ENCODE assay signal across 12 mouse cellular contexts in genomic region chr3:118072363-118072762, GRCm38 (mm10).
"Had no signal": no experiment of that assay in that cellular context is flagged by ENCODE, and none has a peak within 500 bp of the region (broad histone marks: within the 10 kb centered on the region; RNA-seq: fewer than 3 reads in every experiment).

No protein-coding gene starts in this region.

- DNase-seq: liver, postnatal 0 days; lung, adult 2 months; lung, postnatal 14 days; lung, postnatal 36 days; midbrain, embryonic 14.5 days; retina, postnatal 1 day; right cerebral cortex, postnatal 14 days; right cerebral cortex, postnatal 4 days; spleen, adult 18-20 months; thymus, adult 2 months; thymus, postnatal 25 days; thymus, postnatal 4 days had no signal
